Comparison of ENCODE assay signal across 8 mouse cellular contexts in genomic region chr1:33742903-33743302, GRCm38 (mm10). TPM values are rescaled to one million over a fixed set of nuclear protein-coding genes. Genes with fewer than 3 reads are reported as not detected.
DNase-seq lines count a peak whose midpoint lies in the region; ATAC-seq lines count a peak whose summit lies in the region.

No protein-coding gene starts in this region.

- no peak overlapping the region for H3K27ac ChIP-seq in limb, embryonic 10.5 days
- H3K27ac ChIP-seq in stomach, embryonic 15.5 days, result no peak overlapping the region

- H3K9ac ChIP-seq in stomach, embryonic 15.5 days, result no peak overlapping the region

- H3K4me3 ChIP-seq in limb, embryonic 10.5 days, result no peak overlapping the region
- no peak overlapping the region for H3K4me3 ChIP-seq in stomach, embryonic 15.5 days (replicated peaks)

- ATAC-seq in frontal cortex, adult (ENCODE audit: low TSS enrichment), result peak; percentile 84
- peak; percentile 56; the same call in 1 of the 2 replicates for ATAC-seq in stomach, embryonic 15.5 days (ENCODE audit: insufficient read depth, low FRiP score, low read depth)

- 27% methylated on average over 8 of the region's 8 CpGs for WGBS in limb, embryonic 10.5 days
- 20% methylated on average over 8 of the region's 8 CpGs for WGBS in stomach, embryonic 15.5 days

- H3K4me1 ChIP-seq in limb, embryonic 10.5 days, result no peaks in the 10 kb centered on the region
- no peaks in the 10 kb centered on the region for H3K4me1 ChIP-seq in stomach, embryonic 15.5 days

- H3K36me3 ChIP-seq in limb, embryonic 10.5 days, result peaks cover 80% of the 10 kb centered on the region
- H3K36me3 ChIP-seq in stomach, embryonic 15.5 days, result peaks cover 25% of the 10 kb centered on the region

- DNase-seq in frontal cortex, postnatal 25 days (ENCODE audit: low spot score in 2 of 2), result no peak
- DNase-seq in spleen, adult 12 weeks (ENCODE audit: low spot score), result peak; percentile 17
- no peak for DNase-seq in spleen, postnatal 36 days (ENCODE audit: low spot score in 2 of 2)
- peak; percentile 35 for DNase-seq in embryo, embryonic 11 days
- peak; percentile 59 for DNase-seq in limb, embryonic 10.5 days (ENCODE audit: low spot score)
- no peak for DNase-seq in adrenal gland, adult 18-20 months (ENCODE audit: low spot score in 2 of 2)

- no peaks in the 10 kb centered on the region for H3K27me3 ChIP-seq in limb, embryonic 10.5 days (ENCODE audit: low read depth, poor library complexity, severe bottlenecking)
- no peaks in the 10 kb centered on the region for H3K27me3 ChIP-seq in stomach, embryonic 15.5 days (replicated peaks)

- no peaks in the 10 kb centered on the region for H3K9me3 ChIP-seq in limb, embryonic 10.5 days (replicated peaks)
- H3K9me3 ChIP-seq in stomach, embryonic 15.5 days, result no peaks in the 10 kb centered on the region

- no peak overlapping the region for H3K4me2 ChIP-seq in stomach, embryonic 15.5 days

RNA-seq across cellular contexts. Expression of gene Bag2, which starts 14.7 kb away (rescaled TPM):
- polyA plus RNA-seq in limb, embryonic 10.5 days (2016; fragmentation: Nextera tagmentation; extraction: Ambion mirVana), result 63.2 and 72.5 TPM in 2 replicates
- polyA plus RNA-seq in stomach, embryonic 15.5 days (2015; fragmentation: Nextera tagmentation; extraction: Ambion mirVana), result 64.5 and 71.5 TPM in 2 replicates
- 10 to 100 TPM; 15.7 to 17.9 TPM for total RNA-seq in adrenal gland, adult 18-20 months (2021)

RNA-seq across cellular contexts. Expression of gene Rab23, which starts 23.2 kb away (rescaled TPM):
- 31.8 and 39.1 TPM in 2 replicates for polyA plus RNA-seq in limb, embryonic 10.5 days (2016; fragmentation: Nextera tagmentation; extraction: Ambion mirVana)
- polyA plus RNA-seq in stomach, embryonic 15.5 days (2015; fragmentation: Nextera tagmentation; extraction: Ambion mirVana), result 24.1 and 26.8 TPM in 2 replicates
- 10 to 100 TPM in 1 of 2 experiments, 1 to 10 TPM in 1; 8.3 to 13.5 TPM for total RNA-seq in adrenal gland, adult 18-20 months (2021)

Comparison
In these comparisons a context has a peak if more than half of its experiments do, and no peak if none do; other contexts are left out.
1. DNase-seq: peak in spleen, adult 12 weeks (single experiment), embryo, embryonic 11 days (single experiment) and limb, embryonic 10.5 days (single experiment); none in frontal cortex, postnatal 25 days (0 of 2), spleen, postnatal 36 days (0 of 2) and adrenal gland, adult 18-20 months (0 of 2).